Mouse (Mus musculus): ENCODE results near the gene Adprhl2. TPM values are rescaled to one million over a fixed set of nuclear protein-coding genes. Genes with fewer than 3 reads are reported as not detected.

Adprhl2 gene
- 10 to 100 TPM; 28.3 to 28.4 TPM for total RNA-seq (2021)
- long read RNA-seq, transcript Adprhl2-201 (6 exons, 1,672 nt), result major isoform, 34 of 44 reads
- long read RNA-seq, partial matches to known transcripts, result 3 of 44 reads
- long read RNA-seq, other reads (novel, unspliced or antisense), result 5 of 44 reads

GRCm38 (mm10) chr4:126321111-126321853 is at the start of gene Adprhl2:
Adprhl2 (minus strand) TSS chr4:126321703.
- DNase-seq (ENCODE audit: low spot score in 2 of 2), result peak; percentile 100

DNA sequence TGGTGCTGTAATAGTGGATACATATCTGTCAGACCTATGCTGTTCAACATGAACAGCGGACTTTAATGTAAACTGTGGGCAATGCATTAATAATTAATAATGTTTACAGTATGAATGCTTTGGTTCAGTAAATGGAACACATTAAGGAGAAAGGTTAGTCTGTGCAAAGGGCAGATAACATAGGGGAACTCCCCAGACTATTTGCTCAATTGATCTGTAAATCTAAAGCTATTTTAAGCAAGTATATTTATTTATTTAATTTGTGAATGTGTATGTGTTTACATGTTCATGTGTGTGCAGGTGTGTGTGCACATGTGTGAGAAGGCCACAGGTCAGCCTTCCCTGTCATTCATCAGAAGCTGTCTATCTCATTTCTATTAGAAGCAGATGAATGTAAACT is 38.6 kb upstream of the Adprhl2 start:
- DNase-seq (ENCODE audit: low spot score in 2 of 2), result no peak

GRCm38 (mm10) chr4:126343451-126343850 is 21.9 kb upstream of the Adprhl2 start:
- no peak for DNase-seq (ENCODE audit: low spot score in 2 of 2)

DNA sequence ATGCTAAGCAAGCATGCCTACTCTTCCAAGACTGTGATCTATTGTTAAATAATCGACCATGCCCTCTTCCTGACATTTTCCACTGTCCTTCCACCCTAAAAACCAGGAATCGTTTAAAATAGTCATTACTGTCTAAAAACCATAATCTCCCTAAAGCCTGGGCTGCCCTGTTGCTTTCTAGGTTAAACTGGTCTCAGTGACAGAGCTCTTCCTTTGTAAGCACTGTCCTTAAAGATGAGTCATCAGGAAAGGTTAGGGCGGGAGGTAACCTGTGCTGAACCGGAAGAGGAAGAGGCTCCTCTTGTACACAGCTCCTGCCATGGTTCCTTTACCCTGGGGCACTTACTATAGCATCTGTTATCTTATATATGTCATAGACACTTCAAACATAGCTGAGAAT is 18.0 kb upstream of the Adprhl2 start:
- DNase-seq (ENCODE audit: low spot score in 2 of 2), result no peak

- DNase-seq (ENCODE audit: low spot score in 2 of 2), result no peak
Observed at GRCm38 (mm10) chr4:126332358-126332757, 10.9 kb upstream of the Adprhl2 start.

DNA sequence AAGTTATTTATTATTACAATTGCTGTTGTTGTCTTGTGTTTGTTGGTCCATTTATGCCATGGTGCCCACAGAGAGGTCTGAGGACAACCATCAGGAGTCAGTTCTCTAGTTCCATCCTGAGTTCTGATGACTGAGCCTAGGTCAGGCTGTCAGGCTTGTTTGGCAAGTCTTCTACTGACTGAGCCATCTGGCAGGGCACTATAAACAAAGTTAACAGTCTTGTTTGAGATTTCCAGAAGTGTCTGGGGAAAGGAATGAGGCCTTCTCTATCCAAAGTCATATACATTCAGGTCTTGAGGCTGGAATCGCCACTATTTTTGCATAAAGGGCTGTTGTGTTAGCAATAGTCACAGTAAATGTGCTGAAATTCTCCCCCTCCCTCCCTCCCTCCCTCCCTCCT is 10.2 kb upstream of the Adprhl2 start:
- DNase-seq (ENCODE audit: low spot score in 2 of 2), result no peak

GRCm38 (mm10) chr4:126330295-126330694 is 8.8 kb upstream of the Adprhl2 start:
- no peak for DNase-seq (ENCODE audit: low spot score in 2 of 2)

GRCm38 (mm10) chr4:126326036-126326435 is 4.5 kb upstream of the Adprhl2 start:
- no peak for DNase-seq (ENCODE audit: low spot score in 2 of 2)

- DNase-seq (ENCODE audit: low spot score in 2 of 2), result peak in 1 of 2 experiments; percentile 20
Observed at GRCm38 (mm10) chr4:126325281-126325861, 3.9 kb upstream of the Adprhl2 start, which contains the start of gene Tekt2. Tekt2 (minus strand) TSS chr4:126325688.

DNA sequence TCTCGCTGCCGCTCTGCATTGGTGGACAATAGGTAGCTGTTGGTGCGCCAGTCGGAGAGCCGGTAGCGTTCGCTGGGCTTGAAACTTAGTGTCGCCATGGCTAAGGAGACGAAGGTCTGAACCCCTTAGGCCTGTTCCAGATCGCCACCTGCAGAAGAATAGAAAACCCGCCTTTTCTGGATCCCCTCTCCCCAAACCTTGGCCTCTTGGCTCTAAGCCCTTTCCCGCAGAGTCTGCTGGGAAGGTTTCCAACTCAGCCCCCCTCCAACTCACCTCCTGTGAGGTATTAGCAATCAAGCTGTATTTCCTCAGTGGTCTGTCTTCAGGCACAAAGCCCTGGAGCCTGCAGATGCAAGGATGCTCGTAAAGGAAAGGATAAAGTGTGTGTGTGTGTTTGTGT is 3.4 kb upstream of the Adprhl2 start:
- no peak for DNase-seq (ENCODE audit: low spot score in 2 of 2)

GRCm38 (mm10) chr4:126322646-126323045 is 1.1 kb upstream of the Adprhl2 start:
- no peak for DNase-seq (ENCODE audit: low spot score in 2 of 2)

DNA sequence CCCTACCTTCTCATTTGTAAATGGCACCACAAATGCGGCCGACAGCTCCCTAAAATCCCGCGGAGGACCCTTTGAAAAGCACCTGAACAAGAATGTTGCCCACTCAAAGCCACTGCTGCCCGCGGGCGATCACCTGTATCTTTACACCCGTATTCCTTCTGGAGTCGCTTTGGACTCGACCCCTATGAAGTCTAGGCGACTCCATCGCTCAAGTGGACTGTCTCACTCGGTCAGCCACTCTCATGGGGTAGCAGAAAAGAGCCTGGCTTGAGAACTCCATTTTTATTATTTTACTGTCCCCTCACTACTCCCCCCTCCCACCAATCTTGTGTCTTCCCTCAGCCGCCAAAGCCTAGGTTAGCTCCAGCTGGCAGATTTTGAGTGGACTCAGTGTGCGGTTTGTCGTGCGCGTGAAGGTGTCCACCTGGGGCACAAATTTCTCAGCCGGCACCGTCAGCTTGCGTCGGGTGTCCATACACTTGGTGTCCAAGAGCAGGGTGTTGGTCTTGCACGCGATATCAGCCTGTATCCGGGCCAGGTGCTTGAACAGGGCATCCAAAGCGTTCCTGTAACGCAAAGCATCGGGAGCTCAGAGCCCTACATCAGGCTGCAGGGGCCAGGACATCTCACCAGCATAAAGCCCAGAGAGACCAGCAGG is 480 bp upstream of the Adprhl2 start:
- peak in 1 of 2 experiments; percentile 19 for DNase-seq (ENCODE audit: low spot score in 2 of 2)

DNA sequence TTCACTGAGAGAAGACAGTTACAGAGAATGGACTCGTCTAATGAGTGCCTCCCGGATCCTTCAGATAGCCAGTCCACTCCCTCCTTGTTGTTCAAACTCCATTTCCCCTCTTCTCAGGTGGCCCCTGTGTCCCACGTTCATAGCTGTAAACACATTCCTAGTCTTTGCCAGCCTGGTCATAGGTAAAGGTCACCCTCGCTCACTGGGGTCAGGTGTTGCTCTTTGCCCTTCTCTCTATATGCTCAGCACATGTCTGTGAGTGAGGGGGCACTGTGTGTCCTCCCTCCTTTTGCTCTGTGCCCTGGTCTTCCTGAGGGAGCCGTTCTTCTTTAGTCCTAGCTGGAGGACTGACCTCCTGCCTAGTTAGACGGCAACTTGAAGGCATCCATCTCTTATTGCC is 1.7 kb downstream of the Adprhl2 start:
- no peak for DNase-seq (ENCODE audit: low spot score in 2 of 2)

DNA sequence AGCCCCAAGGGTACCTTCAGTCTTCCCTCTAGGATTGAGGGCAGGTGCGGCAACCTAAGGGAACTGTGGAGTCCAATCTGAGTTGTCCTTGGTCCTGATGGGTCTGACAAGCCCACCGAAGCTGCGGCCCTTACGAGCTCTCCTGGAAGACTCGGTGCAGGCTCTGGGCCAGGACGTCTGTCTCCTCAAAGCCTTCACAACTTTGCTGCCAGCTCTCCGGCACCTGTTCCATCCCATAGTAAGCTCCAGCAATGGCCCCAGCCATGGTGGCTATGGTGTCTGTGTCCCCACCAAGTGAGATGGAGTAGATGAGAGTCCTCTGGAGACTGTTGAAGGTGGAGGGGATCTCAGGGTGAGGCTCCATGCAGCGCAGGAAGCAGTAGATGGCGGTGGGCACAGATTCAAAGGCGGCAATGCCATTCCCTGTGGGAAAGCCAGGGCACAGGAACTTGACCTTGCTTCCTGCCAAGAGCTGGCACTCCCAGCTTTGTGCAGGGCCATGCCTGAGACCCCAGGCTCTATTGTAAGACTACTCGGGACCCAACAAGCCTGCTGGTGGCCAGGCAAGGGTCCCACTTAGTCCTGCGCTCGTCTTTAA is 5.0 kb downstream of the Adprhl2 start:
- peak in 1 of 2 experiments; percentile 9 for DNase-seq (ENCODE audit: low spot score in 2 of 2)

GRCm38 (mm10) chr4:126315931-126316330 is 5.6 kb downstream of the Adprhl2 start:
- DNase-seq (ENCODE audit: low spot score in 2 of 2), result peak in 1 of 2 experiments; percentile 37

- DNase-seq (ENCODE audit: low spot score in 2 of 2), result no peak
Observed at GRCm38 (mm10) chr4:126314393-126314792, 7.1 kb downstream of the Adprhl2 start.

GRCm38 (mm10) chr4:126313202-126313601 is 8.3 kb downstream of the Adprhl2 start:
- DNase-seq (ENCODE audit: low spot score in 2 of 2), result no peak

DNA sequence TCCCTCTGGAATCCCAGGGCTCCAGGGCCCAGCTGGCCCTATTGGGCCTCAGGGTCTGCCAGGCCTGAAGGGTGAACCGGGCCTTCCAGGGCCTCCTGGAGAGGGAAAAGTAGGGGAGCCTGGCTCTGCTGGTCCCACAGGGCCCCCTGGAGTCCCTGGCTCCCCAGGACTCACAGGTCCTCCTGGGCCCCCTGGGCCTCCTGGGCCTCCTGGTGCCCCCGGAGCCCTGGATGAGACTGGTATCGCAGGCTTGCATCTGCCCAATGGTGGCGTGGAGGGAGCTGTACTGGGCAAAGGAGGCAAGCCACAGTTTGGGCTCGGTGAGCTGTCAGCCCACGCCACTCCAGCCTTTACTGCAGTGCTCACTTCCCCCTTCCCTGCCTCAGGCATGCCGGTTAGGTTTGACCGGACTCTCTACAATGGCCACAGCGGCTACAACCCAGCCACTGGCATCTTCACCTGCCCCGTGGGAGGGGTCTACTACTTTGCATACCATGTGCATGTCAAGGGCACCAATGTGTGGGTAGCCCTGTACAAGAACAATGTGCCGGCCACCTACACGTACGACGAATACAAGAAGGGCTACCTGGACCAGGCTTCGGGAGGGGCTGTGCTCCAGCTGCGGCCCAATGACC is 9.8 kb downstream of the Adprhl2 start:
- DNase-seq (ENCODE audit: low spot score in 2 of 2), result no peak

DNA sequence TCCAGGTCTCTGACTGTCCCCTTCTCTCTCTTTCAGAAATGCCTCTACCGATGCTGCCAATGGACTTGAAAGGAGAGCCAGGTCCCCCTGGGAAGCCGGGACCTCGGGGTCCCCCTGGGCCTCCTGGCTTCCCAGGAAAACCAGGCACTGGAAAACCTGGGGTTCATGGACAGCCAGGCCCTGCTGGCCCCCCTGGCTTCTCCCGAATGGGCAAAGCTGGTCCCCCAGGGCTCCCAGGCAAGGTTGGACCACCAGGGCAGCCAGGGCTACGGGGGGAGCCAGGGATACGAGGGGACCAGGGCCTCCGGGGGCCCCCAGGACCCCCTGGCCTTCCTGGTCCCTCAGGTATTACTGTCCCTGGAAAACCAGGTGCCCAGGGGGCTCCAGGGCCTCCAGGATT is 11.2 kb downstream of the Adprhl2 start:
- no peak for DNase-seq (ENCODE audit: low spot score in 2 of 2)

- DNase-seq (ENCODE audit: low spot score in 2 of 2), result peak; percentile 91 to 95
Observed at GRCm38 (mm10) chr4:126309922-126310309, 11.6 kb downstream of the Adprhl2 start.
